Mouse (Mus musculus) hindbrain, embryonic 13.5 days (tissue): Measurements from ENCODE around the gene Gria2. TPM values are rescaled to one million over a fixed set of nuclear protein-coding genes. Genes with fewer than 3 reads are reported as not detected.

Source experiments
- ATAC-seq: fragments of 200-750 bp; cut with Nextera tagmentation; 2 replicates; pipeline ENCODE4 v1.8.0; 2017; ENCODE audit warnings: moderate TSS enrichment; ENCODE audit not compliant: low FRiP score
- H3K27ac ChIP-seq: fragments of 300-500 bp; sonication (generic); 2 replicates; pipeline ENCODE4 v1.5.1; 2015; ENCODE audit warnings: inconsistent platforms, mild to moderate bottlenecking, moderate library complexity
- H3K27me3 ChIP-seq: fragments of 300-500 bp; sonication (generic); 2 replicates; pipeline ENCODE4 v1.6.1; 2015; ENCODE audit warnings: mild to moderate bottlenecking, inconsistent platforms
- H3K36me3 ChIP-seq: fragments of 300-500 bp; sonication (generic); 2 replicates; pipeline ENCODE4 v1.6.1; 2015; ENCODE audit warnings: mild to moderate bottlenecking, inconsistent platforms
- H3K4me1 ChIP-seq: fragments of 300-500 bp; sonication (generic); replicated peaks from 2 replicates; pipeline ENCODE4 v1.6.1; 2015; ENCODE audit warnings: inconsistent platforms
- H3K4me2 ChIP-seq: fragments of 300-500 bp; sonication (generic); 2 replicates; pipeline ENCODE4 v1.6.1; 2015; ENCODE audit warnings: inconsistent platforms, mild to moderate bottlenecking, moderate library complexity
- H3K4me3 ChIP-seq: fragments of 300-500 bp; sonication (generic); 2 replicates; pipeline ENCODE4 v1.5.1; 2015; ENCODE audit warnings: mild to moderate bottlenecking, inconsistent platforms
- H3K9ac ChIP-seq: fragments of 300-500 bp; sonication (generic); 2 replicates; pipeline ENCODE4 v1.6.1; 2015; ENCODE audit warnings: mild to moderate bottlenecking, inconsistent platforms
- H3K9me3 ChIP-seq: fragments of 300-500 bp; sonication (generic); 2 replicates; pipeline ENCODE4 v1.6.1; 2016; ENCODE audit warnings: inconsistent platforms
- WGBS: fragments of 180-500 bp; shearing (Covaris S2); methylation state at CpG from one replicate; pipeline ENCODE4 v1.1.7; 2015; 5-methylcytosine and 5-hydroxymethylcytosine counted together
- microRNA-seq: library from miRNA; unstranded; fragments of <30 nt; microRNA quantifications from one replicate; pipeline ENCODE4, GENCODE M21; 2016
- polyA plus RNA-seq: library from polyadenylated mRNA; unstranded; fragments of >200 nt; fragmentation: Nextera tagmentation; extraction: Ambion mirVana; gene quantifications from 2 replicates; pipeline ENCODE4 v1.2.1, GENCODE M21; 2015

Gria2 gene
- polyA plus RNA-seq, 1 experiment from 2014 or later, result 129 TPM

- no peak for ATAC-seq
- 73% methylated on average over 3 of the region's 3 CpGs for WGBS
- Histone ChIP-seq H3K4me2 (no peak overlapping the region), H3K9me3 (no peaks in the 10 kb centered on the region), H3K27ac (no peak overlapping the region), H3K9ac (no peak overlapping the region), H3K4me3 (no peak overlapping the region), H3K36me3 (no peaks in the 10 kb centered on the region), H3K4me1 (no peaks in the 10 kb centered on the region), H3K27me3 (no peaks in the 10 kb centered on the region)
These were observed 140.8 kb downstream of the Gria2 start for GRCm38 (mm10) chr3:80661838-80662237.

DNA sequence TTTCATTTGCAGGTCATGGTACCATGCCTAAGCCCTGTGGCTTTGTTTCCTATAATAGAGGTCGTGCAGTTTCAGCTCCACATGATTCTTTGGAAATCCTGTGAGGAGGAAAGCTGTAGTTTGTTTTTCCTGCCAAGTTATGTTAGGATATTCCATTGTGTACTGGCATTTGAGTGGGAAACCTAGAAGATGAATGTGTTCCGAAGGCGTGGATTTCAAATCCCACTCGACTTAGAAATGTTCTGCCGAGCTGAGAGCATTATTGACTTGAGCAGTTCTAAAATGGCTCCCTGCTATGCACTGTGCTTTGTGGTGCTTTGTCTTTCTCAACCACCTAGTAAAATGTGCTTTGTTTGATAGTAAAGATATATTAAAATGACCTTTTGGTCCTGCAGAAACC lies 150.4 kb downstream of the Gria2 start:
- ATAC-seq, result no peak
- no peak overlapping the region for H3K4me2 ChIP-seq
- no peak overlapping the region for H3K9ac ChIP-seq
- no peak overlapping the region for H3K27ac ChIP-seq
- no peak overlapping the region for H3K4me3 ChIP-seq
- H3K9me3 ChIP-seq, result no peaks in the 10 kb centered on the region
- H3K27me3 ChIP-seq, result no peaks in the 10 kb centered on the region
- WGBS, result 40% methylated on average over 5 of the region's 5 CpGs
- no peaks in the 10 kb centered on the region for H3K36me3 ChIP-seq
- H3K4me1 ChIP-seq, result no peaks in the 10 kb centered on the region

Small RNA genes lying within 50 kb of the gene (microRNA-seq; reads per million reads assigned to microRNA genes)
- gene Gm25749, result not detected

Other genes with a start within 250 kb of the Gria2 start
- gene Glrb, start 110.8 kb upstream of the Gria2 start, polyA plus RNA-seq, result 21.9 and 23.9 TPM in 2 replicates
- 5.3 and 6.8 TPM in 2 replicates for gene Pdgfc, start 233.6 kb upstream of the Gria2 start, polyA plus RNA-seq